Mouse (Mus musculus) cerebellum, postnatal 14 days (tissue): Measurements from ENCODE around the gene Qrich2.
"Not testable (repeated sequence)": the region's sequence is repeated elsewhere in the genome, so short reads cannot be mapped to it uniquely, and the experiment has no call there.

Source experiments
- DNase-seq, 2 experiments: peaks; one replicate each; pipeline ENCODE4 v3.0.0; 2021; ENCODE audit warnings: mixed read lengths in 2 of 2

Gene Qrich2

DNA sequence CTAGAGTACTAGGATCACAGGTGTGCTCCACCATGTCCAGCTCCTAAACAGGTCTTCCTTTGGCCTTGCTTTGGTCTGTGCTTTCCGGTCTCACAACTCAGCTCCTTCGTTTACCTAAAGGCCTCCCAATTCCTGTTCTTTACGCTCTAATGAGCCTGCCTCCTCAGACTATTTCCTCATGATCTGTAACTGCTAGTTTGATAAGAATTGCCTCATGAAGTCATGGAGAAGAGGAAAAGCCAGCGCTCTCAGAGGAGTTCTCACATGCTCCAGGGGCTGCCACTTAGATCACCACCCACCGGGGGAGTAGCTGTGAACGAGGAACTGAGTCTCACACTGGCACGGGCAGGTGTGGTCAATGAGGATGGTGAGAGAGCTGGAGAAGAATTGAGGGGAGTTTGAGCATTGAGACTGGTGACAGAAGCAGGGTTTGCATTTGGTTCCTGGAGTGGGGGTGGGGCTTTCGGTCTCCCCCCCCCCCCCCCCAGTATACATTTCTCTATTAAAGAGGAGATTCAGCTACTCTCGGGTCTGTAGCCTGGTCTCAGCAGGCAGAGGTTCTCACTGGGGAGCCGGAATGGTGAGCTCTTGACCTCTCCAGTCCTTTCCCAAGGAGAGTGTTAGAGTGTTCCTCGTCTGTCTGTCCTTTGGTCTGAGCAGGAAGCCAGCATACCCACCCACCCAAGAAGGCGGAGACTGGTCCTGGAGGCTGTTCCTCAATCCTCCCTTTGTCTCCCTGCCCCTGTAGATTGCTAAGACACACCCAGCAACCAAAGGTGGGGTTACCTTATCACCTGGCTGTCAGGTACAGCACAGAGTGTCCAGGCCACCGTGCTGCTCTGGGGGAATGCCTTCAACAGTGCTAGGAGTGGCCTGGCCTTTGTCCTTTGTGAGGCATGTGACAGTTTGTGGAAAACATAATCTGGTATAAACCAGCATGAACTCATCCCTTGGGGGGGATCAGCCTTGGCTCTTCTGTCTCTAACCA, 36.9 kb downstream of the Qrich2 start:
- DNase-seq = no peak

DNA sequence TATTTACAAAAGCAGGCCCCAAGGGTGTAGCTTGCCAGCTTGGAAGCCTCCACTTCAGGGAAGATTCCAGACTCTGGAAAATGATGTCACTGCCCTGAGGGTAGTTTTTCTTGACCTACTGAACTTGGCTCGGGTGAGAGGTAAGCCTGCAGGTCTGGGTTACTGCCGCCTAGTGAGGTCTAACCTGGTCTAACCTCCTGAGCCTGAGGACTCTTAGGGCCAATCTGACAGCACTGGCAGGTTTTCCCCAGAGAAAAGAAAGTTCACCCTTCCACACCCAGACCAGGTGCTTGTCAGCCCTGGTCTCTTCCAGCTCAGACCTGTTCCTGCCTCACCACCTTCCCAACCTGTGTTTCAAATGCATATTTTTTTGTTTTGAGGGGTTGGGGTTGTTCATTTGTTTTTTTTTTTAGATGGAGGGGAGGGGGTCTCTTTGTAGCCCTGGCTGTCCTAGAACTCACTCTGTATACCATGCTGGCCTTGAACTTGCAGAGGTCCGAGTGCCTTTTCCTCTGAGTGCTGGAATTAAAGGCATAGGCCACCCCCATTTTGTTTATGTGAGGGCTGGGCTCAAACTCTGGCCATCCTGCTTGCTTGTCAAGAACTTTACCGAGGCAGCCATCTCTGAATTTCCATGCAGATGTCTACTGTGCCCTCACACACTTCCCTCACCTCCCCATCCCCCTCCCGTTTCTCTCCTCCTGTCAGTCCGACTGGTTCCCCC, 39.0 kb downstream of the Qrich2 start:
- no peak for DNase-seq

DNA sequence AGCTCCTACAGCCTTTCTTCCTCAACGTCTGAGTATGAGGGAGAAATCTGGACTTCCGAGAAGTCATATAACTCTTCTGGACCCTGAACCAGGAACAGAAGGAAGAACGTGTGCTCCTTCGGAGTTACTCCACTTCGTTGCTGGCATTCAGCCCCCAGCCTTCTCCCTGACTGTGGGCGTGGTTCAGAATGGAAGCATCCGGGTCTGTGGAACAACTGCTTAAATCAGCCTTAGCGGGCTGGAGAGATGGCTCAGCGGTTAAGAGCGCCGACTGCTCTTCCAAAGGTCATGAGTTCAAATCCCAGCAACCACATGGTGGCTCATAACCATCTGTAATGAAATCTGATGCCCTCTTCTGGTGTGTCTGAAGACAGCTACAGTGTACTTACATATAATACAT, 39.7 kb downstream of the Qrich2 start:
- DNase-seq = not testable (repeated sequence)

DNA sequence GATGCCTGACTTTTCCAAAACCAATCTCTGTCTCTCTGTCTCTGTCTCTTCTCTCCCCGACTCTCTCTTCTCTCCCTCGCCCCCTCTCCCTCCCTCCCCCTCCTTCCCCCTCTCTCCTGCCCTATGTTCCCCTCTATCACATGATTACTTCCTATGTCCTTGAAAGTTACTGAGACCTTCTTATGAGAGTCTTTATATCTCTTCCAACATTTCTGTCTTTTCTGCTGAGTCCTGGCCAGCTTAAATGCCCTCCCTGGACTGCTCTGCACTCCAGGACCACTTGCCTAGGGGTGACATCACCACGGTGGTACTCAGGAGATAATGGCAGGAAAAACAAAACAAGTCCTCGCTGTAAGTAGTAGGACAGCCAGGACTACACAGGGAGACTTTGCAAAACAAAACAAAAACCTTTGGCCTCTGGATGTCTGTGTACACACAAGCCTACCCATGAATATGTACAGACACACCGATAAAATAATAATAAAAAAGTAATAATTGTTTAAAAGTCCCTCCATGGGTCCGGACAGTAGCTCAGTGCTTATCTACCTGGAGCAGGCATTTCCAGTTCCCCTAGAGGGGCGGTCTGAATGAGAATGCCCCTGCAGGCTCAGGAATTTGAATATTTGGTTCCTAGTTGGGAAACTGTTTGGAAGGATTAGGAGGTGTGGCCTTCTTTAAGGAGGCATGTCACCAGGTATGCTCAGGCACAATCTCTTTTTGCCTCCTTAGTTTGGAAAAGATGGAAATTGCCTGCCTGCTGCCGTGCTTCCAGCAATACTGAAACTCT, 41.2 kb downstream of the Qrich2 start:
- DNase-seq = no peak

DNA sequence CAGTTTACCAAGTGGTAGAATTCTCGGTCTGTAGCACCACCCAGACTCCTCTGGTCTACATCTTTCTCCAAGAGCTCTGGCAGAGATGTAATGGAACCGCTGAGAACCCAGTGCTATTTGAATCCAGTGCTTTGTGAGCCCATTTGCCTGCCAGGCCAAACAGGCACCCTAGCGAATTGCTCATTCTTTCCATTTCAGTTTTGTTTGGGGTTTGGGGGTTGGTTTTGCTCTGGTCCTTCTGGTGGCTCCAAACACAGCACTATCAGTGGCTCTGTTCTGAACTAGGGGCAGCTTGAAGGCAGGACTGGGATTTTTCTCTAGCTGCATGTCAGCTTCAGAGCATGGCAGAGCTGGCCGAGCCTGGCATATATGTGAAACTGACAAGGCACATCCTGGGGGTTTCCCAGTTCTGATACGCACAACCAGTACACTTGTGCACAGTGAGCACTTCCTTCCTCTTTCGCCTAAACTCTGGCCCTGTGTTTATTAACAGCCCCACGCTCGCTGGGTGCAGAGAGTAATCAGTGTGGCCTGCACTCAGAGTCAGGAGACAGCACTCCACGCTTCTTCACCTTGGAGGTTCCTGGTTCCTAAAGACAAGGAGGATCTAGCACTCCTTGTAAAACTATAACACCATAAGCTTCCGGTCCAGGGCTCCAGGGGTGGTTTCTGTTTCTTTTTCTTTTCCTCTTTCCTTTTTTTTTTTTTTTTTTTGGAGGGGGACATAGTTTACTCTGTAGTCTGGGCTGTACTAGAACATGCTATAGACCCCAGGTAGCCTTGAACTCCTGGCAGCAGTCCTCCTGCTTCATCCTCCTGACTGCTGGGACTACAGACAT, 42.0 kb downstream of the Qrich2 start:
- no peak for DNase-seq

DNA sequence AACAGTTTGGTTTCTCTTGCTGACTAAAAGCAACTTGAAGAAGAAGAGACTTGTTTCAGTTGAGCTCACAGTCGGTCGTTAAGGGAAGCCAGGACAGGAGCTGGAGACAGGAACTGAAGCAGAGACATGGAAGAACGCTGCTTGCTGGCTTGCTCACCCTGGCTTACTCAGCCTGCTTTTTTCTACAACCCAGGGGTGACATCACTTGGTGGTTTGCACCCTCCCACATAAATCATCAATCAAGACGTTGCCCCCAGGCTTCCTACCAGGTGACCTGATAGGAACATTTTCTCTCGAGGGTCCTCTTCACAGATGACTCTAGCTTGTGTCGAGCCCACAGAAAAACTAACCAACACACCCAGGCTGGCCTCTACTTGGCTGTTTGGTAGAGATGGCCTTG, 42.8 kb downstream of the Qrich2 start:
- DNase-seq = no peak

DNA sequence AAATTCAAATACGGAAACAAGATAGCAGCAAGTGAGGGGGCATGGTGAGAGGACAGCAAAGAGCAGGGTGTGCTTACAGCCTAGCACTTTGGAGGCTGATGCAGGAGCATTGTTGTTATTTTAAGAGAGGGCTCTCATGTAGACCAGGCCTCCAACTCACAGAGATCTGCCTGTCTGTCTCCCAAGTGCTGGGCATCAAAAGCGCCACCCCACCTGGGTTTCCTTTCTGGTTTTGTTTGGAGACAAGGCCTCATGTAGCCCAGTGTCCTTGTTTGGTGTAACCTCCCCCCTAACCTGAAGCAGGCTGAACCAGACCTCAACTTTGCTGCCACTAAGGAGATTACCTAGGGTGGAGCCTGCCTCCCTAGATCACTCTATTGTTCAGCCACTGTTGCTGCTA, 43.5 kb downstream of the Qrich2 start:
- no peak for DNase-seq

DNA sequence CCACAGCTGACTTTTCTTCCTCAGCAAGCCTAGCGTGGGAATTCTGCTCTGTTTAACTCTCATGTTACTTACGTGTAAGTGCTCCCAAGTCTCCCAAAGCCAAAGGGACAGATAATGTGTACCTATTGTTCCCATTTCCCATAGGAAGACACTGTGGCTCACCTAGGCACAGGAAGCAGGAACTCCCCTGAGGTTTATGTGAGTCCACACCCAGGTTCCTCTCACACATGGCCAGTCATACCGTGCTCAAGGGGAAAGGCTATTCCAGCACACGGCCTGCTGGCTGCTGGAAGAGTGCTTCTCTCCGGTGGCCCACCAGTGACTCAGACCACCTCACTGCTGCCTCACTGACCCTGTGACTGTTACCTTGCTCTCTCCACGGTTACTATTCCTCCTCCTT, 44.9 kb downstream of the Qrich2 start:
- no peak for DNase-seq

DNA sequence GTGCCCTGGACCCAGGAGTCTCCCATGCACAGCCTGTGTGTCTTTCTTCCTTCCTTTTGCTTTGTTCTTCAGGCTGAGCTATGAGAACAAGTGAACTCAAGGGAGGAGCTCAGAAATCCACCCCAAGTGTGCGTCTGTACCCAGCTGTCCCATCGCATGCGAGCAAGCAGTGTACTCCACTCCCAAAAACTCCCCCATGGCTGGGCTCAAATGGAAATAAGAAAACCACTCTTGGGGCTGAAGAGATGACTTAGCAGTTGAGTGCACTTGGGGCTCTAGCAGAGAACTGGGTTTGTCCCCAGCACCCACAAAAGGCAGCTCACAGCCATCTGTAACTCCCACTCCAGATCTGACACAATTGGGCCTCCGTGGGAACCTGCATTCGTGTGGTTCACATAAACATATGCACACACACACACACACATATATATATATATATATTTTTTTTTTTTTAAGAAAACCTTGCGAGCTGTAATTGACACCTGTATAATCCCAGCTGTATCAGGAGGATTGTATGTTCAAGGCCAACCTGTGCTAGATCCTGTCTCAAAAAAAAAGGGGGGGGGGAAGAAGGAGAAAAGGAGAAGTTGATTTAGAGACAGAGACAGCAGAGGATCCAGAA, 47.1 kb downstream of the Qrich2 start:
- DNase-seq = no peak

DNA sequence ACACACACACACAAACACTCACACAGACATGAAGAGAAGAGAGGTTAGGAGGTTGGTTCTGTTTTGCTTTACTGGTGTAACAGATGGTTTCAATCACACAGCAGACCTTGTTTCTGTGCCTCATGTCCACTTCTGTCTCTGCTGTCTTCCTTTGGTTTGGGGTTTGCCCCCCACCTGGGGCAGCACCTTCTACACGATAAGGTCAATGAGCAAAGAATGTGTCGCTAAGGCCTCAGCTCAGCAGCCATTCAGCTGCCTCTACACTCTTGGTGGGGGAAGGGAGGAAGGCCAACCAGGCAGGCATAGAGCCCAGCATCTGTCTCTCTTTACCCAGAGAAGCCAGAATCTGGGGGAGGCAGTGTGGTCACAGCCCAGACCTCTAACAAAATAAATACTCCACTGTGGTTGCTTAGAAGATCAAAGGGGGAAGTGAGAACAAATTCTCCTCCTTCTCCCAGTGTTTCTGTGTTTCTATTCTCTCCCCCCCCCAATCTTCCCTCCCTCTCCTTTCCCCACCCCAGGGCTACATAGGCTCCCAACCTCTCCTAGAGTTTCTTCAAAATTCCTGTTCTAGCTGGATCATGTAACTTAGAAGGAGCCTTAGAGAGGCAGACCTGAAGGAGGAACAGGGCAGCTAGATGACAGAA, 47.7 kb downstream of the Qrich2 start:
- DNase-seq = peak in 1 of 2 experiments; percentile 29

DNA sequence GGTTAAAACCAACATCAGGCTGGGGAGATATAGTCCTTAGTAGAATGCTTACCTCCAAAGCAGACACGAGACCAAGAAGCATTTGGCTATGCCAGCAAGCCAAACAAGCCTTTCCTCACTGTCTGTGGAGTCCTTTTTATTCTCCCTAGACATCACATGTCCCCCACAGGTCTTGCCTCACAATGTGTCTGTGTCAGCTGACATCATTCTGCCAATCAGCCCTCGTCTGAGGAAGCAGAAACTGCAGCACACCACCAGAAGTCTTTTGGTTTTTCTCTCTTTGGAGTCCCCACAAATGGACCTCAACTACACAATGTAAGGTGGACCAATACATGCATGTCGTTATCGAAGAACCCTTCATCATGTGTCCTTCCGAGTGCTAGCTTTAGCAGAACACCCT, 49.0 kb downstream of the Qrich2 start:
- no peak for DNase-seq

DNA sequence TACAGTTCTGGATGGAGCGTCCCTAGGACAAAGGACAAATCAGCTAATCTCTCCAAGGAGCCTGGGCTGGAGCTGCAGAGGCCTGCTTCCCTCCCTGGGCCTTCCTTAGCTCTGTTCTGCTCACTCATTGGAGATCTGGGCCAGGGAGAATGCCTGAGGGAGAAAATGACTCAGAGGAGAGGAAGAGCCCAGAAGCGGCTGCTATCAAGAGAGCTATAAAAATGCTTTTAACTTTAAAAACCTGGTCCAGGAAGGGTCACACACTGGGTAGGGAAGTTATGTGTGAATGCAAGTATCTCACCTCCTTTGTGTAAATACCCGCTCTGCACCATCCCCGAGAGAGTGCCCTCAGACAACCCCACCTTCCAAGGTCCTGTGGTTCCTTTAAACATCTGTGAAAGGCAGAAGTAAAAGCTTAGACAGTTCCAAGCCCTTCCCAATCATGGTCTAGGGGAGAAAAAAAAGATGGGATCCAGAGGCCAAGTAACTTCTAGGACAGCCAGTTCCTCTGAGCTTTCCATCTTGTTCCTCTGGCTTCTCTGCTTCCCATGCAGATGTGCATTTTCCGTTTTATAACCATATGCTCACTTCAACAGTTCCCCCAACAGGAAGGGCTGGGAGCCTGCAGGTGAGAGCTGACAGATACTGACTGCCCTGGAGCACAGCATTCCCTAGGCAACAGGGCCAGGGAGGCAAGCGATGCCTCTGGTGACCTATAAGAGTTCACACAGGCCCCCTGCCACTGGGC, 49.7 kb downstream of the Qrich2 start:
- DNase-seq = no peak

DNA sequence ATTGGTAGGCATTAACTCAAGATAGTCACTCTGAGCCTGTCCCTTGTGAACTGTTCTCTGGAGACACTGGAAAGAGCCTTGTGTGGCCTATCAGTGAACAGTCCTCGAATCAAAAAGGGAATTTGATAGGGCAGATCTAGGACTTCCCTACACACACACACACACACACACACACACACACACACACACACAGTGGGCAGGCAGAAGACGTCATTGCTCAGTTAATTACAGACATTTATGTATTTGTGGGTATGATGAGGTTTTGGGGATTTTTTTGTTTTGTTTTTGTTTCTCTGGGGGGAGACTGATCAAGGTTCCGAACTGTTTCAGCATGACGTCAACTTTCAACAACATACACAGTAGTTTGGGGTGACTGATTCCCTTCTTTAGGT, 52.4 kb downstream of the Qrich2 start:
- DNase-seq = peak in 1 of 2 experiments; percentile 29

DNA sequence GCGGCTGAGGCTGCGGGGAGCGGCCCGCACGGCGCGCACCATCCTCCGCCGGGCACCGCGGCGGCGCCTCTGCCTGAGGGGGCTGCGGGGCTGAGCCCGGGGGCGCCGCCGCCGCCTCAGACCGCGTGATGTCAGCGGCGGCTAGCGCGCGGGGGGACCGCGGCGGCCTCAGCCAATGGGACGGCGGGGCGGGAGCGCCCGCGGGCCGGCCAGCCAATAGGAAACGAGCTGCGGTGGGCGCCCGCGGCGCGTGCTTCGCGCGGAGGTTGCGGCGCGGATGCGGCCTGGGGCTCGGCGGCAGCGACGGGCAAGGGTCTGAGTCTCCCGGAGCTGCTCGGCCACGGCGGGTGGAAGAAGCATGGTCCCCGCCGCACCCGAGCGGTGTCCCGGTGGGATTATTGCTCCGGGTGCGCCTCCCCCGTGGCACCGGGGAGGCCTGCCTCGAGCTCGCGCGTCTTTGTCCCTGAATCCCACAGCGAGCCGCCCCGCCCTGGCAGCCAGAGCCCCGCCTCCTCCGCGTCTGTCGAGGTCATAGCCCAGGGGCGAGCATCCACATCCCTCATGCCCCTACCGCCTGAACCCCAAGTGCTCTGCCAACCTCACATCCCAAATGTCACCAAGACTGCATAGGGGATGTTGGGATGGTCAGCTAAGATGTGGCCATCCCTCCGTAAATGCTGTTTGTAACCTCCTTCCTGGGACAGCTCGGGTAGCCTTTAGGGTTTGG, 53.0 kb downstream of the Qrich2 start, which contains the start of gene Rnf157:
Gene Rnf157 (minus strand): TSS at position 129 of the 727 bp plus-strand sequence.
- DNase-seq = peak; percentile 87 to 90

DNA sequence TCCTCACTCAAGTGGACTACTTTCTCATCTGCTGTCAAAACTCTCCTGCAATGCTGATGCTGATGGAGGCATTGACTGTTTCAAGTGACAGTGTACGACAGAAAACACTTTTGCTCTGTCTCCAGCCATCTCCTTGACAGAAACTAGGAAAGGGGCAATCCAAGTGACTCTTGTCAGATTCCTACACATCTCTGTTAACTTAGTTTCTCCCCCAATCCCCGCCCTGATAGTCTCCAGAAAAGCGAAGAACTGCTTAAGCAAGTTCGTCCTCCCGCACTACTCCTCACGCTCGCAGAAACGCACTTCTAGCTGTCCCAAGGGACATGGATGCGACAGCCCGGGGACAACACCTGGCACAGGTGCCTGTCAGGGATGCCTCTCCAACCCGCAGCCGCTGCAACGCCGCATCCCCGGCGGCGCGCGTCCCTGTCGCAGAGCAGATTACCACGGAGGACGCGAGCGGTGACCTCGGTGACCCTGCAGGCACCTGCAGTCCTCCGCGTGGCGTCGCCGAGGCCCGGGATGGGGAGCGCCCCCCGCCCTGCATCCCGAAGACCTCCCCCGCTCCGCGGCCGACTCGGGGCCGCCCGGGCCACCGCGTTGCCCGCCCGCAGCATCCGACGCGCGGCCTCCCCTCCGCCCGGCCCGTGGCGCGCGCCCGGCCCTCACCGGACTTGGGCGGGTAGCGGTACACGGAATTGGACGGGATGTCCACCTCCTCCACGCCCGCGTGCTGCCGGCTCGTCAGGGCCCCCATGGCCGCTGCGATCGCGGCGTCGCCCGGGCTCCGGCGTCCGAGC, 53.8 kb downstream of the Qrich2 start:
- peak; percentile 34 to 37 for DNase-seq

DNA sequence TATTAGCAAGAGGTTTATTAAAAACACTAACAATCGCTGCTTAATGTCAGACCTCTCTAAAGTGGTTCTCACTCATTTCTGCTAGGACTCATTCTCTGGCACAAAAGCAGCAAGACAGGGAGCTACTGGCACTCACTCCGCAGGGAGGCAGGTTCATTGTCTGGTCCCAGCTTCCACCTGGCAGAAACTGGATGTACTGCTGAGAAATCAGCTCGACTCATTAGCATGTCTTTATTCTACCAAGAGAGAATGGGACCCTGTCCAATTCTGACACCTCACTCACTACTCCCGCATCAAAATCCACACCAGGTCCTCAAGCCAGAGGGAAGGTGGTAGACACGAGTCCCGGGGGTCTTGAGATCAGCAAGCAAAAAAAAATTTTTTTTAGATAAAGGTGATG, 54.5 kb downstream of the Qrich2 start:
- DNase-seq = peak; percentile 66 to 84

DNA sequence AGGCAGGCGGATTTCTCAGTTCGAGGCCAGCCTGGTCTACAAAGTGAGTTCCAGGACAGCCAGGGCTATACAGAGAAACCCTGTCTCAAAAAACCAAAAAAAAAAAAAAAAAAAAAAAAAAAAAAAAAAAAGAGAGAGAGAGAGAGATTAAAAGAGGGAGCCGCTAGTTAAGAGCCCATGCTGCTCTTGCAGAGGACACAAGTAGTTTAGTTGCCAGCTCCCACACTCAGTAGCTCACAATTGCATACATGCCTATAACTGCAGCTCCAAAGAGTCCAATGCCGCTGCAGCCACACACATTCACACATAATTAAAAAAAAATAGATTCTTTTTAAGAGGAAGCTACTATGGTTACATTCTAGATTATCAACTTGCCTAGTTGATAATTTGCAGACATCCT, 55.6 kb downstream of the Qrich2 start:
- not testable (repeated sequence) for DNase-seq

DNA sequence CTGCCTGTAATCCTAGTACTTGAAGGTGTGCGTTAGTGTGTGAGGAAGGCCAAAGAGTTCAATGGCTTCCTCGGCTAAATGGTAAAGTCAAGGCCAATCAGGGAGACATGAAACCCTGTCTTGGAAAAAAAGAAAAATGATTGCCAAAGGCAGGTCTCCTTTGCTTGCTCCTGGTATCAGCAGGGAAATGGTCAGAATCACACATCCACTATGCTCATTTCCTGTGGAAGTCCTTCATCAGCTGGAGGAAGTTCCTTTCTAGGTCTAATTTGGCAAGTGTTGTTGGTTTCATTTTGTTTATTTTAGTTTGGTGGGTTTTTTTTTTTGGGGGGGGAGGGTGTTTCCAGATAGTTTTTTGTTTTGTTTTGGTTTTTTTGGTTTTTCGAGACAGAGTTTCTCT, 57.0 kb downstream of the Qrich2 start:
- DNase-seq = no peak
